8 mouse cellular contexts compared by ENCODE assay signal in the genomic region with DNA sequence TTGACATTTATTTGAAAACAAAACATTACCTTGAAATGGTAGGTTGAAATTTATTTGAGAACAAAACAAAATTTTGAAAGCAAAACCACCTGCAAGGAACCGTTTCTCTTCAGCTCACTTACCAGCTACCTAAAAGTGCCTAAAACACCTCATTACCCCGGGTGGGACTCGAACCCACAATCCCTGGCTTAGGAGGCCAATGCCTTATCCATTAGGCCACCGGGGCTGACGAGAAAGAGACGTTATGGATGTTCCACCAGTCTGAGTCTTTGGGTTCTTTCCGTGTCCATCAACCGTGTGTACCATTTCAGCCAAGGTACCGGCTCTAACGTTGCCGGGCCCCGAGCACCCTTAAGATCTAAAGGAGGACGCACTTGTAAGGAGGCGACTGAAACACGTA. TPM values are rescaled to one million over a fixed set of nuclear protein-coding genes. Genes with fewer than 3 reads are reported as not detected.
DNase-seq lines count a peak whose midpoint lies in the region; ATAC-seq lines count a peak whose summit lies in the region.

No protein-coding gene starts in this region.

- peak overlapping the region; percentile 51 for H3K4me3 ChIP-seq in hindbrain, embryonic 16.5 days (ENCODE audit: low read length)

- under 1% methylated on average over 15 of the region's 15 CpGs for WGBS in hindbrain, embryonic 16.5 days

- peak overlapping the region; percentile 10; the same call in 1 of the 2 replicates for H3K27ac ChIP-seq in hindbrain, embryonic 16.5 days (ENCODE audit: low read depth, low read length)

- H3K4me2 ChIP-seq in hindbrain, embryonic 16.5 days (ENCODE audit: low read length) = peak overlapping the region; percentile 68

- no peaks in the 10 kb centered on the region for H3K36me3 ChIP-seq in hindbrain, embryonic 16.5 days (ENCODE audit: control insufficient read depth, insufficient read depth, low read length)

- H3K9ac ChIP-seq in hindbrain, embryonic 16.5 days (ENCODE audit: low read depth, low read length) = peak overlapping the region; percentile 41

- H3K9me3 ChIP-seq in hindbrain, embryonic 16.5 days (ENCODE audit: control insufficient read depth, low read length) = no peaks in the 10 kb centered on the region

- H3K4me1 ChIP-seq in hindbrain, embryonic 16.5 days (ENCODE audit: control insufficient read depth, insufficient read depth, low read depth, low read length) = no peaks in the 10 kb centered on the region; the same call in none of the 2 replicates

- no peaks in the 10 kb centered on the region for H3K27me3 ChIP-seq in hindbrain, embryonic 16.5 days (replicated peaks; ENCODE audit: control insufficient read depth, insufficient read depth, low read length)

- peak; percentile 95 for DNase-seq in ZHBTc4 (ENCODE audit: low read depth, low spot score)
- DNase-seq in cerebellum, postnatal 4 days (ENCODE audit: low spot score in 2 of 2) = peak; percentile 53 to 62
- peak; percentile 81 for DNase-seq in gastrocnemius, adult 18-20 months (ENCODE audit: low spot score)
- DNase-seq in left cerebral cortex, adult 18-20 months (ENCODE audit: low spot score in 2 of 2) = peak; percentile 91 to 97
- peak; percentile 62 to 76 for DNase-seq in lung, postnatal 4 days
- peak; percentile 87 for DNase-seq in retina, postnatal 1 day
- DNase-seq in urinary bladder, postnatal 14 days (ENCODE audit: low spot score) = peak; percentile 83

- peak; percentile 26 for ATAC-seq in hindbrain, embryonic 16.5 days

RNA-seq across cellular contexts. Expression of a gene that starts 15.4 kb away (rescaled TPM):
- 1 to 10 TPM; 2.1 to 2.8 TPM for total RNA-seq in gastrocnemius, adult 18-20 months (2021)
- polyA plus RNA-seq in hindbrain, embryonic 16.5 days (2015; fragmentation: Nextera tagmentation; extraction: Ambion mirVana) = 17.0 and 18.0 TPM in 2 replicates
- 1 to 10 TPM; 6.8 to 7.1 TPM for total RNA-seq in left cerebral cortex, adult 18-20 months (2021)

RNA-seq across cellular contexts. Expression of a gene that starts 50.7 kb away (rescaled TPM):
- total RNA-seq in gastrocnemius, adult 18-20 months (2021) = 1 to 10 TPM; 2.5 to 2.9 TPM
- polyA plus RNA-seq in hindbrain, embryonic 16.5 days (2015; fragmentation: Nextera tagmentation; extraction: Ambion mirVana) = 26.4 and 29.1 TPM in 2 replicates
- total RNA-seq in left cerebral cortex, adult 18-20 months (2021) = 10 to 100 TPM; 27.5 to 29.7 TPM

RNA-seq across cellular contexts. Expression of a gene that starts 52.0 kb away (rescaled TPM):
- not detected for total RNA-seq in gastrocnemius, adult 18-20 months (2021)
- 0.20 and 0.25 TPM in 2 replicates for polyA plus RNA-seq in hindbrain, embryonic 16.5 days (2015; fragmentation: Nextera tagmentation; extraction: Ambion mirVana)
- not detected for total RNA-seq in left cerebral cortex, adult 18-20 months (2021)

Comparison
In these comparisons a context has a peak if more than half of its experiments do, and no peak if none do; other contexts are left out.
1. Peak in every context shown above with its lines: DNase-seq, ATAC-seq, H3K4me3 ChIP-seq and H3K27ac ChIP-seq.
2. RNA of a gene that starts 50.7 kb away (total RNA-seq): 27.5 to 29.7 TPM in left cerebral cortex, adult 18-20 months; 2.5 to 2.9 TPM in gastrocnemius, adult 18-20 months; every median in the first group is over 4 times any median in the second.